Mouse (Mus musculus) cerebellum, adult 11-12 months (tissue): Measurements from ENCODE around the gene 2210011C24Rik.

Experiments used
- DNase-seq: peaks from one replicate; pipeline ENCODE4 v3.0.0; 2022

The 2210011C24Rik gene

GRCm38 (mm10) chr8:84019738-84020137 lies 7.8 kb upstream of the 2210011C24Rik start:
- no peak for DNase-seq

GRCm38 (mm10) chr8:84015833-84016232 lies 3.9 kb upstream of the 2210011C24Rik start:
- no peak for DNase-seq

GRCm38 (mm10) chr8:84012499-84013165 lies 661 bp upstream of the 2210011C24Rik start:
- peak; percentile 18 for DNase-seq

GRCm38 (mm10) chr8:84010625-84011611 lies 1.1 kb downstream of the 2210011C24Rik start:
- DNase-seq = peak; percentile 60

GRCm38 (mm10) chr8:84009876-84010275 lies 2.1 kb downstream of the 2210011C24Rik start:
- DNase-seq = peak; percentile 78

- no peak for DNase-seq
Measured at GRCm38 (mm10) chr8:84008362-84008761, 3.6 kb downstream of the 2210011C24Rik start.

GRCm38 (mm10) chr8:84005502-84005901 lies 6.5 kb downstream of the 2210011C24Rik start:
- peak; percentile 46 for DNase-seq

- DNase-seq = peak; percentile 94
Measured at GRCm38 (mm10) chr8:84004533-84005201, 7.3 kb downstream of the 2210011C24Rik start.

GRCm38 (mm10) chr8:84003612-84004246 lies 8.2 kb downstream of the 2210011C24Rik start:
- peak; percentile 29 for DNase-seq

GRCm38 (mm10) chr8:84002957-84003611 lies 8.9 kb downstream of the 2210011C24Rik start:
- peak; percentile 60 for DNase-seq

- DNase-seq = peak; percentile 38
Measured at GRCm38 (mm10) chr8:84001281-84002000, 10.5 kb downstream of the 2210011C24Rik start, which contains the start of gene 1700067K01Rik. TSS of gene 1700067K01Rik (plus strand) at chr8:84001502.

GRCm38 (mm10) chr8:83999825-84000224 lies 12.1 kb downstream of the 2210011C24Rik start:
- DNase-seq = no peak

GRCm38 (mm10) chr8:83999057-83999705 lies 12.8 kb downstream of the 2210011C24Rik start:
- DNase-seq = peak; percentile 46

GRCm38 (mm10) chr8:83998231-83999056 lies 13.5 kb downstream of the 2210011C24Rik start:
- DNase-seq = peak; percentile 62

GRCm38 (mm10) chr8:83997511-83998141 lies 14.3 kb downstream of the 2210011C24Rik start, which contains the start of gene Samd1:
TSS of gene Samd1 (plus strand) at chr8:83997672.
- peak; percentile 70 for DNase-seq

GRCm38 (mm10) chr8:83996567-83997505 lies 15.1 kb downstream of the 2210011C24Rik start:
- DNase-seq = peak; percentile 82

- DNase-seq = peak; percentile 74
Measured at GRCm38 (mm10) chr8:83995973-83996372, 16.0 kb downstream of the 2210011C24Rik start.

GRCm38 (mm10) chr8:83994030-83994429 lies 17.9 kb downstream of the 2210011C24Rik start:
- DNase-seq = no peak
